Mouse (Mus musculus) lung, embryonic 14.5 days (tissue): ENCODE data around the gene Iqck. TPM values are rescaled to one million over a fixed set of nuclear protein-coding genes. Genes with fewer than 3 reads are reported as not detected.

Experiments used
- ATAC-seq: fragments of 200-750 bp; cut with Nextera tagmentation; 2 replicates; pipeline ENCODE4 v1.8.0; 2017; ENCODE audit warnings: mild to moderate bottlenecking, moderate TSS enrichment, moderate library complexity; ENCODE audit not compliant: insufficient read depth
- DNase-seq: peaks from one replicate; pipeline ENCODE4 v3.0.0-alpha.2; 2015
- H3K27ac ChIP-seq: fragments of 300-500 bp; sonication (generic); 2 replicates; pipeline ENCODE4 v1.5.1; 2014; ENCODE audit warnings: low read depth, mild to moderate bottlenecking, moderate library complexity
- H3K27me3 ChIP-seq: fragments of 300-500 bp; sonication (generic); 2 replicates; pipeline ENCODE4 v1.6.1; 2014; ENCODE audit warnings: low read length, control low read depth; ENCODE audit not compliant: insufficient read depth
- H3K36me3 ChIP-seq: fragments of 300-500 bp; sonication (generic); 2 replicates; pipeline ENCODE4 v1.6.1; 2014; ENCODE audit warnings: control low read depth; ENCODE audit not compliant: insufficient read depth
- H3K4me1 ChIP-seq: fragments of 300-500 bp; sonication (generic); 2 replicates; pipeline ENCODE4 v1.6.1; 2014; ENCODE audit warnings: antibody characterized with exemption, control low read depth; ENCODE audit not compliant: insufficient read depth
- H3K4me2 ChIP-seq: fragments of 300-500 bp; sonication (generic); 2 replicates; pipeline ENCODE4 v1.6.1; 2014; ENCODE audit warnings: mild to moderate bottlenecking
- H3K4me3 ChIP-seq: fragments of 300-500 bp; sonication (generic); 2 replicates; pipeline ENCODE4 v1.5.1; 2014; ENCODE audit warnings: low read depth, low read length
- H3K9ac ChIP-seq: fragments of 300-500 bp; sonication (generic); 2 replicates; pipeline ENCODE4 v1.6.1; 2014
- H3K9me3 ChIP-seq: fragments of 300-500 bp; sonication (generic); 2 replicates; pipeline ENCODE4 v1.6.1; 2016; ENCODE audit warnings: low read depth, low read length, control low read depth
- CTCF ChIP-seq: IDR thresholded peaks from 2 replicates; pipeline ENCODE4 v1.5.1; 2016; ENCODE audit warnings: antibody characterized with exemption, low read depth
- WGBS: fragments of 180-500 bp; shearing (Covaris S2); extraction: QIAGEN DNeasy Blood & Tissue Kit; methylation state at CpG from one replicate; pipeline ENCODE4 v1.1.7; 2014; 5-methylcytosine and 5-hydroxymethylcytosine counted together
- polyA plus RNA-seq: library from polyadenylated mRNA; unstranded; fragments of >200 nt; fragmentation: Nextera tagmentation; extraction: Ambion mirVana; gene quantifications from 2 replicates; pipeline ENCODE4 v1.2.1, GENCODE M21; 2014

Iqck gene
- polyA plus RNA-seq, 1 experiment from 2014 or later = 3.2 TPM

GRCm38 (mm10) chr7:118926516-118927260, 71.1 kb downstream of the Iqck start:
- H3K27ac ChIP-seq = no peak overlapping the region
- no peak for TF ChIP-seq CTCF
- no peaks in the 10 kb centered on the region for H3K9me3 ChIP-seq
- DNase-seq = no peak
- H3K4me2 ChIP-seq = no peak overlapping the region
- H3K4me3 ChIP-seq = no peak overlapping the region
- H3K36me3 ChIP-seq = no peaks in the 10 kb centered on the region
- 77% methylated on average over 6 of the region's 6 CpGs for WGBS
- no peaks in the 10 kb centered on the region for H3K27me3 ChIP-seq
- peaks cover 6% of the 10 kb centered on the region; the same call in 1 of the 2 replicates for H3K4me1 ChIP-seq
- no peak overlapping the region for H3K9ac ChIP-seq
- ATAC-seq = no peak

- H3K9me3 ChIP-seq = no peaks in the 10 kb centered on the region
- no peak for TF ChIP-seq CTCF
- no peak for DNase-seq
- H3K36me3 ChIP-seq = no peaks in the 10 kb centered on the region
- no peak for ATAC-seq
- no peak overlapping the region for H3K9ac ChIP-seq
- no peak overlapping the region for H3K4me3 ChIP-seq
- H3K27me3 ChIP-seq = no peaks in the 10 kb centered on the region
- no peak overlapping the region for H3K27ac ChIP-seq
- H3K4me2 ChIP-seq = no peak overlapping the region
- WGBS = 89% methylated on average over 2 of the region's 2 CpGs
- peaks cover 6% of the 10 kb centered on the region; the same call in 1 of the 2 replicates for H3K4me1 ChIP-seq
These were observed 71.7 kb downstream of the Iqck start for GRCm38 (mm10) chr7:118927279-118927678.

- H3K27ac ChIP-seq = no peak overlapping the region
- WGBS = 84% methylated on average over 3 of the region's 3 CpGs
- H3K36me3 ChIP-seq = no peaks in the 10 kb centered on the region
- H3K4me3 ChIP-seq = no peak overlapping the region
- DNase-seq (no peak), ATAC-seq (no peak)
- no peaks in the 10 kb centered on the region for H3K27me3 ChIP-seq
- H3K4me2 ChIP-seq = no peak overlapping the region
- H3K4me1 ChIP-seq = peaks cover 6% of the 10 kb centered on the region; the same call in 1 of the 2 replicates
- no peaks in the 10 kb centered on the region for H3K9me3 ChIP-seq
- no peak for TF ChIP-seq CTCF
- no peak overlapping the region for H3K9ac ChIP-seq
These were observed 72.8 kb downstream of the Iqck start for GRCm38 (mm10) chr7:118928316-118928715.

GRCm38 (mm10) chr7:118928916-118929315, 73.4 kb downstream of the Iqck start:
- DNase-seq (no peak), ATAC-seq (no peak; the same call in 1 of the 2 replicates)
- Histone ChIP-seq H3K9me3 (no peaks in the 10 kb centered on the region), H3K4me2 (no peak overlapping the region), H3K4me3 (no peak overlapping the region), H3K4me1 (peaks cover 6% of the 10 kb centered on the region; the same call in 1 of the 2 replicates), H3K36me3 (no peaks in the 10 kb centered on the region), H3K9ac (no peak overlapping the region), H3K27me3 (no peaks in the 10 kb centered on the region), H3K27ac (0 out of 2 replicates have a peak overlapping the region, but pooled peaks have one; percentile 9)
- no peak for TF ChIP-seq CTCF
- WGBS = 44% methylated on average over 8 of the region's 8 CpGs

DNA sequence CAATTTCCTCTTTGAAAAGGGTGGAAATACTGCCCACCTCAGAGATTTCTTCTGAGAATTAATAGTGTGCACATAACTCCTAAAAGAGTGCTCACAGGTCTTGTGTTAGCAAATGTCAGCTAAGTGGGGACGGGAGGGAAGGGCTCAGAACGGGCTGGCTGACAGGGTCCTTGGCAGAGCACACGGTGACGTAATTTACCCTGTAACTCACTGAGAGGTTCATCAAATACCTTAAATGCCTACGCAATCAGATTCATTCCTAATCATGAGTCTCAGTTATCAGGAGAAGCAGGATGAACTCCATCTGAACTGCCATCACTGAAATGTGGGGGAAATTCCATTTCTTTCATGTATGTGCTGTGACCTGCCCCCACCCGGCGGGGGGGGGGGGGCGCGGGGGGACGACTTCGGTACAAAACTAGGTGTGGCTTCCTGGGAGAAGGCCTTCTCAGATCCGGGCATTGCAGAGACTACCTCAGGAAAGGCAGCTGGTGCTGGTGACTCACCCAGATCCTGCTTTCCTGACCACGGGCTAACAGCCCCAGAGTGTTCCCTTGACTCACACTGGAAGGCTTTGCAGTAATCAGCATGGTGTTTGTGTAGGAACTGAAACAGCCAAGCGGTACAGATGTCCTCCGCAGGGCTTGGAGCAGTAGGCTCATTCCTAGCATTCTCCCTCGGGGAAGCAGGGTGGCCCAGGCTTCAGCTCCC, 74.2 kb downstream of the Iqck start:
- no peaks in the 10 kb centered on the region for H3K36me3 ChIP-seq
- peak overlapping the region; percentile 69 for H3K27ac ChIP-seq
- H3K4me2 ChIP-seq = peak overlapping the region; percentile 34
- H3K9ac ChIP-seq = no peak overlapping the region
- H3K4me1 ChIP-seq = peaks cover 6% of the 10 kb centered on the region; the same call in 1 of the 2 replicates
- 12% methylated on average over 16 of the region's 16 CpGs for WGBS
- DNase-seq = peak; percentile 67
- no peak for TF ChIP-seq CTCF
- no peaks in the 10 kb centered on the region for H3K27me3 ChIP-seq
- H3K4me3 ChIP-seq = no peak overlapping the region
- peak; percentile 87 for ATAC-seq
- H3K9me3 ChIP-seq = no peaks in the 10 kb centered on the region

GRCm38 (mm10) chr7:118931502-118932395, 76.2 kb downstream of the Iqck start:
- no peak overlapping the region for H3K4me3 ChIP-seq
- DNase-seq (no peak), ATAC-seq (no peak)
- no peak for TF ChIP-seq CTCF
- no peak overlapping the region for H3K27ac ChIP-seq
- no peak overlapping the region for H3K9ac ChIP-seq
- H3K36me3 ChIP-seq = no peaks in the 10 kb centered on the region
- no peak overlapping the region for H3K4me2 ChIP-seq
- H3K27me3 ChIP-seq = no peaks in the 10 kb centered on the region
- WGBS = 67% methylated on average over 17 of the region's 17 CpGs
- H3K9me3 ChIP-seq = no peaks in the 10 kb centered on the region
- H3K4me1 ChIP-seq = peaks cover 6% of the 10 kb centered on the region; the same call in 1 of the 2 replicates
